Mouse (Mus musculus): ENCODE measurements around the gene Slc15a2. TPM values are rescaled to one million over a fixed set of nuclear protein-coding genes. Genes with fewer than 3 reads are reported as not detected.

The Slc15a2 gene
- polyA plus RNA-seq, 1 experiment from 2014 or later = 12.3 TPM

- Histone ChIP-seq H3K27ac (ENCODE audit: low read depth, low read length) (no peak overlapping the region), H3K9ac (ENCODE audit: low read depth, low read length) (no peak overlapping the region), H3K9me3 (ENCODE audit: control insufficient read depth, low read length) (no peaks in the 10 kb centered on the region), H3K4me3 (ENCODE audit: low read length) (no peak overlapping the region), H3K27me3 (ENCODE audit: control insufficient read depth, insufficient read depth, low read length) (no peaks in the 10 kb centered on the region), H3K4me1 (ENCODE audit: control insufficient read depth, insufficient read depth, low read length) (0 out of 2 replicates have a peak, but pooled peaks cover 5% of the 10 kb centered on the region), H3K36me3 (ENCODE audit: control insufficient read depth, insufficient read depth, low read length) (no peaks in the 10 kb centered on the region), H3K4me2 (replicated peaks; ENCODE audit: low read depth, low read length) (no peak overlapping the region)
- ATAC-seq (ENCODE audit: low FRiP score, low TSS enrichment) = peak; percentile 22; the same call in 1 of the 2 replicates
Observed at GRCm38 (mm10) chr16:36816916-36817315, 32.2 kb upstream of the Slc15a2 start.

- no peak overlapping the region for H3K4me2 ChIP-seq (replicated peaks; ENCODE audit: low read depth, low read length)
- H3K4me3 ChIP-seq (ENCODE audit: low read length) = no peak overlapping the region
- H3K27me3 ChIP-seq (ENCODE audit: control insufficient read depth, insufficient read depth, low read length) = no peaks in the 10 kb centered on the region
- no peaks in the 10 kb centered on the region for H3K4me1 ChIP-seq (ENCODE audit: control insufficient read depth, insufficient read depth, low read length)
- H3K9ac ChIP-seq (ENCODE audit: low read depth, low read length) = no peak overlapping the region
- no peaks in the 10 kb centered on the region for H3K36me3 ChIP-seq (ENCODE audit: control insufficient read depth, insufficient read depth, low read length)
- no peaks in the 10 kb centered on the region for H3K9me3 ChIP-seq (ENCODE audit: control insufficient read depth, low read length)
- H3K27ac ChIP-seq (ENCODE audit: low read depth, low read length) = no peak overlapping the region
- ATAC-seq (ENCODE audit: low FRiP score, low TSS enrichment) = no peak
- WGBS = 62% methylated on average over 3 of the region's 3 CpGs
Observed at GRCm38 (mm10) chr16:36813680-36814079, 28.9 kb upstream of the Slc15a2 start.

- Histone ChIP-seq H3K27me3 (ENCODE audit: control insufficient read depth, insufficient read depth, low read length) (no peaks in the 10 kb centered on the region), H3K27ac (ENCODE audit: low read depth, low read length) (no peak overlapping the region), H3K9me3 (ENCODE audit: control insufficient read depth, low read length) (no peaks in the 10 kb centered on the region), H3K4me3 (ENCODE audit: low read length) (no peak overlapping the region), H3K9ac (ENCODE audit: low read depth, low read length) (no peak overlapping the region), H3K36me3 (ENCODE audit: control insufficient read depth, insufficient read depth, low read length) (no peaks in the 10 kb centered on the region), H3K4me2 (replicated peaks; ENCODE audit: low read depth, low read length) (no peak overlapping the region), H3K4me1 (ENCODE audit: control insufficient read depth, insufficient read depth, low read length) (no peaks in the 10 kb centered on the region)
- WGBS = 63% methylated on average over 3 of the region's 3 CpGs
- ATAC-seq (ENCODE audit: low FRiP score, low TSS enrichment) = no peak
Observed at GRCm38 (mm10) chr16:36808616-36809015, 23.9 kb upstream of the Slc15a2 start.

- Histone ChIP-seq H3K9me3 (ENCODE audit: control insufficient read depth, low read length) (peaks cover 3% of the 10 kb centered on the region; the same call in 1 of the 2 replicates), H3K27ac (ENCODE audit: low read depth, low read length) (no peak overlapping the region), H3K36me3 (ENCODE audit: control insufficient read depth, insufficient read depth, low read length) (no peaks in the 10 kb centered on the region), H3K27me3 (ENCODE audit: control insufficient read depth, insufficient read depth, low read length) (no peaks in the 10 kb centered on the region), H3K4me3 (ENCODE audit: low read length) (no peak overlapping the region), H3K4me2 (replicated peaks; ENCODE audit: low read depth, low read length) (no peak overlapping the region), H3K9ac (ENCODE audit: low read depth, low read length) (no peak overlapping the region), H3K4me1 (ENCODE audit: control insufficient read depth, insufficient read depth, low read length) (no peaks in the 10 kb centered on the region)
- no peak for ATAC-seq (ENCODE audit: low FRiP score, low TSS enrichment)
- WGBS = 86% methylated on average over 3 of the region's 3 CpGs
Observed at GRCm38 (mm10) chr16:36802361-36802760, 17.6 kb upstream of the Slc15a2 start.

- H3K27ac ChIP-seq (ENCODE audit: low read depth, low read length) = no peak overlapping the region
- H3K27me3 ChIP-seq (ENCODE audit: control insufficient read depth, insufficient read depth, low read length) = no peaks in the 10 kb centered on the region
- no peak overlapping the region for H3K9ac ChIP-seq (ENCODE audit: low read depth, low read length)
- no peaks in the 10 kb centered on the region for H3K36me3 ChIP-seq (ENCODE audit: control insufficient read depth, insufficient read depth, low read length)
- H3K9me3 ChIP-seq (ENCODE audit: control insufficient read depth, low read length) = peaks cover 3% of the 10 kb centered on the region; the same call in 1 of the 2 replicates
- H3K4me3 ChIP-seq (ENCODE audit: low read length) = no peak overlapping the region
- no peaks in the 10 kb centered on the region for H3K4me1 ChIP-seq (ENCODE audit: control insufficient read depth, insufficient read depth, low read length)
- 84% methylated on average over 2 of the region's 2 CpGs for WGBS
- ATAC-seq (ENCODE audit: low FRiP score, low TSS enrichment) = no peak
- H3K4me2 ChIP-seq (replicated peaks; ENCODE audit: low read depth, low read length) = no peak overlapping the region
Observed at GRCm38 (mm10) chr16:36798334-36798733, 13.6 kb upstream of the Slc15a2 start.

- WGBS = 90% methylated on average over 2 of the region's 2 CpGs
- no peak for ATAC-seq (ENCODE audit: low FRiP score, low TSS enrichment)
Observed at GRCm38 (mm10) chr16:36794976-36795375, 10.2 kb upstream of the Slc15a2 start.

GRCm38 (mm10) chr16:36790166-36790565, 5.4 kb upstream of the Slc15a2 start:
- no peak overlapping the region for H3K9ac ChIP-seq (ENCODE audit: low read depth, low read length)
- H3K36me3 ChIP-seq (ENCODE audit: control insufficient read depth, insufficient read depth, low read length) = no peaks in the 10 kb centered on the region
- no peak overlapping the region for H3K4me3 ChIP-seq (ENCODE audit: low read length)
- H3K27ac ChIP-seq (ENCODE audit: low read depth, low read length) = no peak overlapping the region
- no peaks in the 10 kb centered on the region for H3K9me3 ChIP-seq (ENCODE audit: control insufficient read depth, low read length)
- no peak overlapping the region for H3K4me2 ChIP-seq (replicated peaks; ENCODE audit: low read depth, low read length)
- no peaks in the 10 kb centered on the region for H3K4me1 ChIP-seq (ENCODE audit: control insufficient read depth, insufficient read depth, low read length)
- no peaks in the 10 kb centered on the region for H3K27me3 ChIP-seq (ENCODE audit: control insufficient read depth, insufficient read depth, low read length)
- WGBS = 84% methylated on average over 4 of the region's 4 CpGs
- ATAC-seq (ENCODE audit: low FRiP score, low TSS enrichment) = no peak

More at GRCm38 (mm10) chr16:36794976-36795375, 10.2 kb upstream of the Slc15a2 start:
- H3K27ac ChIP-seq (ENCODE audit: low read depth, low read length) = no peak overlapping the region
- no peak overlapping the region for H3K4me2 ChIP-seq (replicated peaks; ENCODE audit: low read depth, low read length)
- no peaks in the 10 kb centered on the region for H3K9me3 ChIP-seq (ENCODE audit: control insufficient read depth, low read length)
- no peaks in the 10 kb centered on the region for H3K27me3 ChIP-seq (ENCODE audit: control insufficient read depth, insufficient read depth, low read length)
- H3K9ac ChIP-seq (ENCODE audit: low read depth, low read length) = no peak overlapping the region
- no peak overlapping the region for H3K4me3 ChIP-seq (ENCODE audit: low read length)
- H3K4me1 ChIP-seq (ENCODE audit: control insufficient read depth, insufficient read depth, low read length) = no peaks in the 10 kb centered on the region
- H3K36me3 ChIP-seq (ENCODE audit: control insufficient read depth, insufficient read depth, low read length) = no peaks in the 10 kb centered on the region

GRCm38 (mm10) chr16:36786466-36786865, 1.7 kb upstream of the Slc15a2 start:
- H3K9me3 ChIP-seq (ENCODE audit: control insufficient read depth, low read length) = no peaks in the 10 kb centered on the region
- H3K4me1 ChIP-seq (ENCODE audit: control insufficient read depth, insufficient read depth, low read length) = no peaks in the 10 kb centered on the region
- H3K27me3 ChIP-seq (ENCODE audit: control insufficient read depth, insufficient read depth, low read length) = no peaks in the 10 kb centered on the region
- H3K27ac ChIP-seq (ENCODE audit: low read depth, low read length) = no peak overlapping the region
- WGBS = 81% methylated on average over 7 of the region's 7 CpGs
- H3K9ac ChIP-seq (ENCODE audit: low read depth, low read length) = no peak overlapping the region
- no peak overlapping the region for H3K4me2 ChIP-seq (replicated peaks; ENCODE audit: low read depth, low read length)
- ATAC-seq (ENCODE audit: low FRiP score, low TSS enrichment) = no peak
- no peak overlapping the region for H3K4me3 ChIP-seq (ENCODE audit: low read length)
- H3K36me3 ChIP-seq (ENCODE audit: control insufficient read depth, insufficient read depth, low read length) = no peaks in the 10 kb centered on the region

GRCm38 (mm10) chr16:36784146-36784545, 616 bp downstream of the Slc15a2 start:
- 96% methylated on average over 2 of the region's 2 CpGs for WGBS
- H3K4me2 ChIP-seq (replicated peaks; ENCODE audit: low read depth, low read length) = no peak overlapping the region
- no peak overlapping the region for H3K9ac ChIP-seq (ENCODE audit: low read depth, low read length)
- no peaks in the 10 kb centered on the region for H3K4me1 ChIP-seq (ENCODE audit: control insufficient read depth, insufficient read depth, low read length)
- no peaks in the 10 kb centered on the region for H3K9me3 ChIP-seq (ENCODE audit: control insufficient read depth, low read length)
- H3K4me3 ChIP-seq (ENCODE audit: low read length) = no peak overlapping the region
- no peaks in the 10 kb centered on the region for H3K27me3 ChIP-seq (ENCODE audit: control insufficient read depth, insufficient read depth, low read length)
- ATAC-seq (ENCODE audit: low FRiP score, low TSS enrichment) = no peak
- H3K36me3 ChIP-seq (ENCODE audit: control insufficient read depth, insufficient read depth, low read length) = no peaks in the 10 kb centered on the region
- H3K27ac ChIP-seq (ENCODE audit: low read depth, low read length) = no peak overlapping the region

Data from kidney, embryonic 14.5 days (tissue).